Mouse (Mus musculus): Measurements from ENCODE around the gene Ptprc.

DNA sequence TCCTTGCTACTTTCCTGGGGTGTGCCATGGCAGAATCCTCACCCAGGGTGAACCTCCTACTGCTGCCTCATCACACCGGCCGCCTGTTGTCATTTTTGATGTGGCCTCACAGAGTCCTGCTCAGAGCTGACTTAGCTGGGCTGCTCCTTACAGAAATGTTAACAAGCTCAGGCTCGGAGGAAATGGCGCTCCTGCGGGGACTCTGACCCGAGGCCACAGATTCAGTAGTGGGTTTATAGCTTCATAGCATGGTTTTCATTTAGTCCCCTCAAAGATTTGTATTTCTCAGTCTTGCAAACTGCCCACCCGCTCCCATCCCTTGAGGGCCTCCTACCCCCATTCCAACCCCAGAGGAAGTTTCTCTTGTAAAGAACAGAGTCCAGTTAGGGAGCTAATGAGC is 30.5 kb upstream of the Ptprc start:
- TF ChIP-seq CTCF (IDR thresholded peaks at IDR 0.05; ENCODE audit: low read depth, low read length) (no peak), POLR2A (IDR thresholded peaks at IDR 0.05; ENCODE audit: borderline replicate concordance, low read depth, low read length) (no peak)

All from bone marrow macrophage, adult 2 months (primary cell).